Mouse (Mus musculus): ENCODE measurements around the gene Sez6.

DNA sequence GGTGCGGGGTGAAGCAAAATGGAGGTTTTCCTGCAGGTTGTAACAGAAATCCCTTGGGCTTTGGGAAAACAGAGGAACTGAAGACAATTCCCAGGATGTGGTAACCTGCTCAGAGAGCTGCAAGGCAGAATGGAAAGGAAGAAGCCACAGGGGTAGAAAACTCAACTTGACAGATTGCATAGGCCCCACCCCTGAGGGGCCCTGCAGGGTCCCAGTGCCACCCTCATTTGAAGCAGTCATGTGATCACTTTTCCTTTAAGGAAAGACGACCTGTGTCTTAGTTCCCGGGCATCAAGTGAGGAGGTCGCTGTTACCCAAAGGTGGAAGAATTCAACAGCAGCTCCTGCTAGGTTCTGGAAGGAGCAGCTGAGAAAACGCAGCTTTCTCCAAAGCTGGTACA lies 37.7 kb upstream of the Sez6 start:
- no peak for TF ChIP-seq CTCF (IDR thresholded peaks at IDR 0.05; ENCODE audit: extremely low read depth, insufficient read depth, insufficient read length, insufficient replicate concordance)
- no peak for TF ChIP-seq POLR2A (IDR thresholded peaks at IDR 0.05; ENCODE audit: low read depth, low read length)
